Mouse (Mus musculus): ENCODE measurements around the gene Gm5416.
"Not testable (repeated sequence)": the region's sequence is repeated elsewhere in the genome, so short reads cannot be mapped to it uniquely, and the experiment has no call there.

Gm5416 gene

DNA sequence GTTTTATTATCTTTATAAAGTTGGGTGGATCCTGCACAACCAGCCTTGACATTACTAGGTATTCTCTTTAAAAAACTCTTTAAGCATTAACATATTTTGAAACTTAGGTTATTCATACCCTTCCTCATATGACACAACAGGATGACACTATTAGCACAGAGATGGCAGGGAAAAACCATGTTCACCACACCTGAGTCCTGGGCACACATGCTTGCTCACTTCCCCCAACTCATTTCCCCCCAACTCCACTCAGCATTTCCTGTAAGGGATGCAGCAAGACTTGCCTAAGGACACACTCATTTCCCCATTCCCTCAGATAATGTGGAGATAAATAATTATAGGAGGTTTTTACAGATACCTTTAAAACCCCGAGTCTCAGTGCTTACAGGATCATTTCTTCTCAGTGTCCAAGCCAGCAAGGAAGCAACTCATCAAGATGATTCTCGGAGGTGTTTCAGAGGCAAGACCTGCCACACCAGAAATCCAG is at the start of gene Gm5416:
Gm5416 (plus strand) TSS at position 437 of the 487 bp plus-strand sequence.
- no peak for DNase-seq (ENCODE audit: low spot score in 2 of 2)

DNA sequence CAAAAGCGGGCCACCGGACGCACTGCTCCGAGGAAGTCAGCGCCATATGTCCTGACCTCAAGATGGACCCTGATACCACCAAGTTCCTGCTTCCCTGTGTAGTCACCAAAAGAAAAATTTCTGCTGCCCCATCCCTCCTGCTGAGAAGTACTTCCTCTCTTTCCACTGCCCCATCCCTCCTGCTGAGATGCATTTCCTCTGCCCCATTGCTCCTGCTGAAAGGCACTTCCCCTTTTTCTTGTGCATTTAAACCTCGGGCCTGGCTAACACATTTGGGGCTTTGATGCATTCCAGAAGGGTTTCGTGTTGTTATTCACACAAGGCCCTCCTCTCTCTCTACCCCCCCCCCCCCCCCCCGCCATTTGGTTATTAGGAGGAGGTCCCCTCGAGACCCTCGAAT is 42.4 kb upstream of the Gm5416 start:
- not testable (repeated sequence) for DNase-seq (ENCODE audit: low spot score in 2 of 2)

DNA sequence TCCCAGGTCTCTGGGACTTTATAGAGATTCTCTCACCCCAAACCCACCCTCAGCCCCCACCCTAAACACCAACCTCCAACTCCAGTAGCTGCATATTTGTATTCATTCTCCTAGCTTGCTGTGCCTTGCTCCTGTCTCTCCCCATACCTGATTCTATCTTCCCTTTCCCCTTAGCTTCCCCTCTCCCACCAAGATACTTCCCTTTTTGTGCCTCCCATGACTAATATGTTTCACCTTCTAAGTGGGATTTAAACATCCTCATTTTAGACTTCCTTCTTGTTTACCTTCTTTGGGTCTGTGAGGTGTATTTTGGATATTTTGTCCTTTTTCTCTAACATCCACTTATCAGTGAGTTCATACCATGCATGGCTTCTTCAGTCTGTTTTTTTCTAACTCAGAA is 34.1 kb upstream of the Gm5416 start:
- DNase-seq (ENCODE audit: low spot score in 2 of 2), result no peak

DNA sequence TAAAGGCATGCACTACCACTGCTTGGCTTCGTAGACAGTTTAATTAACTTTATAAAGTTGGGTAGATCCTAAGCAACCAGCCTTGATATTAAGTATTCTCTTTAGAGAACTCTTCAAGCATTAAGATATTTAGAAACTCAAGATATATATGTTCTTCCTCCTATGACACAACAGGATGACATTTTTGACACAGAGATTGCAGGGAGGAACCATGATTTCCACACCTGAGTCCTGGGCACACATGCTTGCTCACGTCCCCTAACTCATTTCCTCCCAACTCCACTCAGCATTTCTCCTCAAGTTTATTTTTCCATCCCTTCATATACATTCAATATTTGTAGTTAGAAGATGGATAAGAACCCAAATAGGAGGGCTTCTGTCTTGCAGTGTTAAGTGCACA is 30.3 kb upstream of the Gm5416 start:
- no peak for DNase-seq (ENCODE audit: low spot score in 2 of 2)

DNA sequence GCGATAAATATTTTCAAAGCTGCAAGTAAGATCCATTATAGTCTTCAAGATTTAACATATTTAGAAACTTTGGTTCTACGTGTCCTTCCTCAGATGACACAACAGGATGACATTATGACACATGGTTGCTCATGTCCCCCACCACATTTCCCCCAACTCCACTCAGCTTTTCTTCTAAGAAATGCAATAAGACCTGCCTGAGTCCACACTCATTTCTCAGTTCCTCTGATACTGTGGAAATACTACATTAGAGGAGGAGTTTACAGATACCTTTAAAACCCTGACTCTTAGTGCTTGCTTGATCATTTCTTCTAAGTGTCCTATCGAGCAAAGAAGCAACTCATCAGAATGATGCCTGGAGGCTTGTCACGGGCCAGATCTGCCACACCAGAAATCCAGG is 26.3 kb upstream of the Gm5416 start, which contains the start of gene Gm5483:
Gm5483 (plus strand) TSS at position 301 of the 400 bp plus-strand sequence.
- not testable (repeated sequence) for DNase-seq (ENCODE audit: low spot score in 2 of 2)

DNA sequence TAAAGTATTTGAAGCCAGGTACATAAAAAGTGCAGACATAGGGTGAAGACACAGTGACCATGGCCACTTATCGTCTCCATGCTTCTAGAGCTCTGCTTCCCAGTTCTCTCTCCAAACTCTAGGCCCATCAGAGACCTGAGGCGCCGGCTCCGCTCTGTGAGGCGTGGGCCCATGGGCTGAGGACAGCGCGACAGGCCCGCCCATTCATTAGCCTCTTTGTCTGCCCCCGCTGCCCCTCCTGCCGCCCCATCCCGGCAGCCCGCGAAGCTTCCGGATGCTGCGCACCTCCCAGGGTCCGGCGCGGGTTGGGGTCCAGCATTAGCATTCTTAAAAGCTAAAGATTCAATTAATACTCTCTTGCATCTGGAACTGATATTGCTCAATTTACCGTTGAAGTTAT is 11.0 kb upstream of the Gm5416 start:
- DNase-seq (ENCODE audit: low spot score in 2 of 2), result no peak

DNA sequence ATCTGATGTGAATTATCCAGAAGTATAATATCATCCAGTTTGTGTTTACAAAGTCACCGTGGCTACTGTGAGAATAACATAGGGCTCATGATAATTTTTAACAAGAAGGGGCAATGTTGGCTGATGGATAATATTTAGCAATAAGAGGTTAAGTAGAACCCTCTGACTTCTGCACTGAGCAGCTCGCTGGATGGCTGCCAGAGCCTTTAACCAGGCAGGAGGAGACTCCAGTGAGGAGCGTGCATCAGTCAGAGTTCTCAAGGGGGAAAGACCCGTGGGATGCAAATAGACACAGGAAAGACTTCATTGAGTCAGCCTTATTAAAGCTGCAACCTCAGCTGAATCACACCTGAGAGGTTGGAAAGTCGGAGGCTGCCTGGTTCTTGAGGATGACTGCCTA is 6.4 kb upstream of the Gm5416 start:
- DNase-seq (ENCODE audit: low spot score in 2 of 2), result no peak

DNA sequence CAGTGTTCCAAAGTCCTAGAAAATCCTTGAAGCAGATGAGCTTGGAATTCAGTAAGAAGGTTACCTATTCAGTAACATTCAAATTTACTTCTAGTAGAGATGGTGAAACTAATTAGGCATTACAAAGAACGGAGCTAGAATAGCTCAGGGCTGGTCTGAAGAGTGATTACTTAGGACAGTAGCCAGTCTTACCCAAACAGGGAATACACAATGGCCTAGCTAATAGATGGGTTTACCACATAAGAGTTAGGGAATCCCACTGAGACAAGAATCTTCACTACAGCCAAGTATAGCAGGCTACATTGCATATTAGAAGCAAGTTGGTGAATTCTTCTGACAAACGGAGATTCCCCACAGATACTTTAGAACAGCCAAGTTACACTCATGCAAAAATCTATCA is 4.5 kb upstream of the Gm5416 start:
- not testable (repeated sequence) for DNase-seq (ENCODE audit: low spot score in 2 of 2)

DNA sequence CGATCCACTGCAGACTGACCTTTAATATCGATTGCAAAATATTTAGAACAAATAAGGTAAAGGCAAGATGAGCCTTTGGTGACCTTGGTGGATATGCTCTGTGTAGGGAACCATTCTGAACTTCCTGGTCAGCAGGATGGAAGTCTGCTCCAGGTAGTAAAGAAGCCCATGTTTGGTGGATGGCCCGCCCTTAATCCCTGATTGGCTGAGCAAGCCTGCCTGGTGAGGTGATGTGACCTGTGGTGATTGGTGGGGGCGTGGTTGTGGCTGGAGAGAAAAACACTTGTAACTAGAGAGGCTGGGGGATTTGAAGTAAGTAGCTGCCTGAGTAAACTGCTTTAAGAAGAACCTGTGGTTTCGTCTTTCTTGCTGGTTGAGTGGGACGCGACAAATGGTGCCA is 11.0 kb downstream of the Gm5416 start, which contains the start of gene 2010005H15Rik:
2010005H15Rik (plus strand) TSS at position 301 of the 400 bp plus-strand sequence.
- DNase-seq (ENCODE audit: low spot score in 2 of 2), result not testable (repeated sequence)

DNA sequence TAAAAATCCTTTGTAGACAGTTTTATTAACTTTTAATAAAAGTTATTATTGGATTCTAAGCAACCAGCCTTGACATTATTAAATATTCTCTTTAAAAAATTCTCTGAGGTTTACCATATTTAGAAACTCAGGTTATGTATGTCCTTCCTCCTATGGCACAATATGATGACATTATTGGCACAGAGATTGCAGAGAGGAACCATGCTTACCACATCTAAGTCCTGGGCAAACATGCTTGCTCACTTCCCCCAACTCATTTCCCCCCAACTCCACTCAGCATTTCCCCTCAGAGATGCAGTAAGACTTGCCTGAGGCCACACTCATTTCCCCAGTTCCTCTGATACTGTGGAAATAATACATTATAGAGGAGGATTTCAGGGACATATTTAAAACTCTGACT is 50.4 kb downstream of the Gm5416 start:
- not testable (repeated sequence) for DNase-seq (ENCODE audit: low spot score in 2 of 2)
